Mouse (Mus musculus) kidney, embryonic 15.5 days (tissue): Measurements from ENCODE around the gene Idh1. TPM values are rescaled to one million over a fixed set of nuclear protein-coding genes. Genes with fewer than 3 reads are reported as not detected.

Experiments
- ATAC-seq: fragments of 200-750 bp; cut with Nextera tagmentation; replicated peaks from 2 replicates; pipeline ENCODE4 v1.8.0; 2017; ENCODE audit warnings: moderate TSS enrichment; ENCODE audit not compliant: low FRiP score
- H3K27ac ChIP-seq: fragments of 300-500 bp; sonication (generic); 2 replicates; pipeline ENCODE4 v1.5.1; 2015; ENCODE audit warnings: mild to moderate bottlenecking, inconsistent platforms
- H3K27me3 ChIP-seq: fragments of 300-500 bp; sonication (generic); 2 replicates; pipeline ENCODE4 v1.6.1; 2015; ENCODE audit warnings: inconsistent platforms
- H3K36me3 ChIP-seq: fragments of 300-500 bp; sonication (generic); 2 replicates; pipeline ENCODE4 v1.6.1; 2015; ENCODE audit warnings: inconsistent platforms
- H3K4me1 ChIP-seq: fragments of 300-500 bp; sonication (generic); 2 replicates; pipeline ENCODE4 v1.6.1; 2015; ENCODE audit warnings: inconsistent platforms
- H3K4me2 ChIP-seq: fragments of 300-500 bp; sonication (generic); 2 replicates; pipeline ENCODE4 v1.6.1; 2015; ENCODE audit warnings: moderate library complexity, mild to moderate bottlenecking, inconsistent platforms
- H3K4me3 ChIP-seq: fragments of 300-500 bp; sonication (generic); replicated peaks from 2 replicates; pipeline ENCODE4 v1.5.1; 2015; ENCODE audit warnings: mild to moderate bottlenecking, inconsistent platforms
- H3K9ac ChIP-seq: fragments of 300-500 bp; sonication (generic); 2 replicates; pipeline ENCODE4 v1.6.1; 2015; ENCODE audit warnings: mild to moderate bottlenecking, inconsistent platforms
- H3K9me3 ChIP-seq: fragments of 300-500 bp; sonication (generic); replicated peaks from 2 replicates; pipeline ENCODE4 v1.6.1; 2016; ENCODE audit warnings: inconsistent platforms
- WGBS: fragments of 180-500 bp; shearing (Covaris S2); methylation state at CpG from one replicate; pipeline ENCODE4 v1.1.7; 2015; ENCODE audit warnings: mixed read lengths; 5-methylcytosine and 5-hydroxymethylcytosine counted together
- polyA plus RNA-seq: library from polyadenylated mRNA; unstranded; fragments of >200 nt; fragmentation: Nextera tagmentation; extraction: Ambion mirVana; gene quantifications from 2 replicates; pipeline ENCODE4 v1.2.1, GENCODE M21; 2015

The Idh1 gene
- polyA plus RNA-seq, 1 experiment from 2014 or later = 231 TPM

DNA sequence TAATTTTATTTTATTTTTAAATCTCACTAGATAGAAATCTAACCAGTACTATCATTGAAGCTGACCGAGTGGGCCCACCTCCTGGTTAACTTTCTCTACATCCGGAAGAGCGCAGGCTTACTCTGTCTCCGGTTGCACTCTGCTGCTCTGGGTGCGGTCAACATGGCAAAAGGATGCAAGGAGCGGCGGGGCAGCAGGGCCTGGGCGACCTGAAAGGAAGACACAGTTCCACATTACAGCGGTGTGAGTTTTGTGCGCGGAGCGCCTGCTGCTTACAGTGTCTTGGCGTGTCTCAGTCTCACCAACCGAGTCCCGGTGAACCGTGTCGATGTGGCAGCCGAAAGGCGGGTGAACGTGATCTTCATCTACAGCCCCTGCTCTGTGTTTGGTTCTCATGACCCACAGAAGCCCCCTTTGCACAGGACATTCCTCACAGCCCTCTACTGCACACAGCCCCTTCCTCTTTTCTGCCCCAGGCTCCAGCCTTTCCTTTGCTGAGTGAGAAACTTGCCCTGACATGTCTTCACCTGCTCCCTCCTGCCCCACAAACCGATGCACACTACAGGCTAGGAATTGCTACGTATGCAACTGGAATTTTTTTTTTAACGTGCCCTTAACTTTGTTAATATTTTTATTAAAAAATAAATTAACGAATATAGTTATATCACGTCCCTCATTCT is 76.4 kb downstream of the Idh1 start:
- WGBS = 67% methylated on average over 25 of the region's 25 CpGs
- Histone ChIP-seq H3K4me1 (peaks cover 9% of the 10 kb centered on the region), H3K9me3 (no peaks in the 10 kb centered on the region), H3K9ac (no peak overlapping the region), H3K36me3 (no peaks in the 10 kb centered on the region), H3K27me3 (no peaks in the 10 kb centered on the region), H3K27ac (no peak overlapping the region), H3K4me2 (peak overlapping the region; percentile 30; the same call in 1 of the 2 replicates), H3K4me3 (no peak overlapping the region)
- ATAC-seq = no peak

DNA sequence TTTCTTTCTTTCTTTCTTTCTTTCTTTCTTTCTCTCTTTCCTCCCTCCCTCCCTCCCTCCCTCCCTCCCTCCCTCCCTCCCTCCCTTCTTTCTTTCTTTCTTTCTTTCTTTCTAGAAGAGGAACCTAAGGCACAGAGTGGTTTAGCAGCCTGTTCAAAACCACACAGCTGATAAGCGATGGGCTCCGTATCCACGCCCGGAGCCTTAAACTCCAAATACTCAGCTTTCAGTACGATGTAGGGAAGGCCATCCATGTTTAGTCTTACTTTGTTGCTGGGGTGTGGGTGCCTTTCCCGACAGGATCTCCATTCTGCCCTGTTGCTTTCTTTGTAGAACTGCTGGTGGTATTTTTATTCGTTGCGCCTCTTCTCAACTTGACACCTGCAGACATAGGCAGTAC is 77.1 kb downstream of the Idh1 start:
- ATAC-seq = no peak
- WGBS = 91% methylated on average over 8 of the region's 8 CpGs
- H3K4me2 ChIP-seq = no peak overlapping the region
- no peak overlapping the region for H3K9ac ChIP-seq
- no peaks in the 10 kb centered on the region for H3K9me3 ChIP-seq
- no peaks in the 10 kb centered on the region for H3K36me3 ChIP-seq
- H3K27me3 ChIP-seq = no peaks in the 10 kb centered on the region
- H3K4me3 ChIP-seq = no peak overlapping the region
- peaks cover 9% of the 10 kb centered on the region for H3K4me1 ChIP-seq
- H3K27ac ChIP-seq = no peak overlapping the region

Other genes with a start within 250 kb of the Idh1 start
- 6.8 and 7.8 TPM in 2 replicates for gene Plekhm3, start 229.7 kb downstream of the Idh1 start, polyA plus RNA-seq
- gene Akr1cl, start 153.7 kb downstream of the Idh1 start, polyA plus RNA-seq = 1.5 and 5.6 TPM in 2 replicates
- gene Cryge, start 135.4 kb downstream of the Idh1 start, polyA plus RNA-seq = 0.28 TPM in 1 of 2 replicates, not detected in the other
- gene Crygd, start 123.0 kb downstream of the Idh1 start, polyA plus RNA-seq = not detected in 2 replicates
- gene Crygc, start 112.8 kb downstream of the Idh1 start, polyA plus RNA-seq = not detected in 2 replicates
- gene Crygb, start 104.2 kb downstream of the Idh1 start, polyA plus RNA-seq = not detected in 2 replicates
- gene Cryga, start 83.1 kb downstream of the Idh1 start, polyA plus RNA-seq = not detected in 2 replicates
- not detected in 2 replicates for gene Gm28845, start 66.9 kb downstream of the Idh1 start, polyA plus RNA-seq
- 1.1 and 1.4 TPM in 2 replicates for gene D630023F18Rik, start 63.3 kb downstream of the Idh1 start, polyA plus RNA-seq
- 10.5 and 13.1 TPM in 2 replicates for gene Pikfyve, start 183 bp upstream of the Idh1 start, polyA plus RNA-seq
- not detected in 2 replicates for gene Pth2r, start 95.6 kb upstream of the Idh1 start, polyA plus RNA-seq